Mouse (Mus musculus) G1E (cell line): ENCODE data around the gene Sik3. TPM values are rescaled to one million over a fixed set of nuclear protein-coding genes. Genes with fewer than 3 reads are reported as not detected.

Source experiments
- ATAC-seq: 2 replicates; pipeline ENCODE4 v1.8.0; 2016; ENCODE audit warnings: mild to moderate bottlenecking; ENCODE audit not compliant: insufficient number of reproducible peaks, poor library complexity, low FRiP score, severe bottlenecking; ENCODE audit errors: extremely low read depth
- DNase-seq: peaks from one replicate; pipeline ENCODE4 v3.0.0; 2012; ENCODE audit warnings: low spot score
- H3K27me3 ChIP-seq: 2 replicates; pipeline ENCODE4 v1.6.1; 2012; ENCODE audit warnings: mild to moderate bottlenecking, low read length, inconsistent platforms; ENCODE audit not compliant: insufficient read depth
- H3K36me3 ChIP-seq: replicated peaks from 2 replicates; pipeline ENCODE3; 2012; ENCODE audit warnings: mild to moderate bottlenecking, inconsistent platforms
- H3K4me1 ChIP-seq: 2 replicates; pipeline ENCODE4 v1.6.1; 2012; ENCODE audit warnings: low read depth, low read length, inconsistent platforms, mixed read lengths; ENCODE audit not compliant: insufficient read depth
- H3K4me3 ChIP-seq: 2 replicates; pipeline ENCODE4 v1.5.1; 2012; ENCODE audit warnings: low read depth, mild to moderate bottlenecking, inconsistent platforms, low read length, moderate library complexity, mixed read lengths
- H3K9me3 ChIP-seq: replicated peaks from 2 replicates; pipeline ENCODE4 v1.6.1; 2012; ENCODE audit warnings: inconsistent platforms
- CTCF ChIP-seq: IDR thresholded peaks from 2 replicates; pipeline ENCODE4 v1.5.1; 2012; ENCODE audit warnings: low read depth, low read length, inconsistent platforms, mixed read lengths
- GATA1 ChIP-seq: IDR thresholded peaks from 2 replicates; pipeline ENCODE4 v1.6.1; 2012; ENCODE audit warnings: borderline replicate concordance, low read length, inconsistent platforms, mixed read lengths
- GATA2 ChIP-seq: IDR thresholded peaks from 2 replicates; pipeline ENCODE4 v1.6.1; 2012; ENCODE audit warnings: low read depth, low read length, inconsistent platforms, borderline replicate concordance
- POLR2AphosphoS5 ChIP-seq: IDR thresholded peaks from 2 replicates; pipeline ENCODE4 v1.6.1; 2012; ENCODE audit warnings: low read depth, low read length, inconsistent platforms; ENCODE audit not compliant: insufficient replicate concordance
- TAL1 ChIP-seq: conservative IDR thresholded peaks from 2 replicates; pipeline ENCODE4 v1.6.1; 2012; ENCODE audit warnings: low read depth, low read length, inconsistent platforms, mixed read lengths
- polyA plus RNA-seq: library from polyadenylated mRNA; stranded (reverse); fragments of >175 nt; gene quantifications from 2 replicates; pipeline ENCODE4 v1.2.3, GENCODE M21; 2012
- total RNA-seq, 2 experiments: library from RNA; stranded (forward) in 1 of 2; stranded (reverse) in 1 of 2; fragments of 200-1000 nt in 1 of 2; fragments of >200 nt in 1 of 2; fragmentation: Nextera tagmentation in 1 of 2; gene quantifications; 2 replicates each; pipeline ENCODE4 v1.2.3; 2014 to 2017

Sik3 gene
- total and polyA plus RNA-seq, 3 experiments, result 30.5 to 99.0 (median 49.1) TPM

DNA sequence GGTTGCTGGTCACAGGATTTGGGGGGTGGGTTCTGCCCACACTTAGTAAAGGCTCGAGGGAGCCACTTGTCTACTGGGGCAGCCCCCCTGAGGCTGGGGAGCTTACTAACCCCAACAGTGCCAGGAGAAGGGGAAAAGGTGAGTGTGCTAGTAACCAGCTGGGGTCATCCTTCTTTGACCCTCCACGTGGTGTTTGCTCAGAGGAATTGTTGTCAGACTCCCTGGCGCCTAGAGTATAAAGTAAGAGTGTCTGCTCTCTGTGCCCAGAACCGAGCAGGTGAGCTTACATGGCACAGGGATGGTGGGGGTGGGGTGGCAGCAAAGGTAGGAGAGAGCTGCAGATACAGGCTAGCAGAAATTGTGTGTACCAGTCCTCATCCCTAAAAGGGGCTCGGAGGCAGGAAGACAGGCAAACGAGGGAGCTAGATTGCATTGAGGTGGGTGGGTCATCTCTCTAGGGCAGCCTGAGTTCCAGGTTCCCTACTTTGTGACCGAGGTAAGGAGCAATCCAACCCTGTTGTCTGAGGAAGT is 255.8 kb downstream of the Sik3 start, which contains the start of gene Apoa5:
Gene Apoa5 (plus strand): TSS at position 291 of the 531 bp plus-strand sequence.
- Histone ChIP-seq H3K9me3 (no peaks in the 10 kb centered on the region), H3K4me1 (peaks cover 20% of the 10 kb centered on the region), H3K4me3 (no peak within 1 kb of the TSS), H3K36me3 (peaks cover 10% of the 10 kb centered on the region), H3K27me3 (peaks cover 53% of the 10 kb centered on the region)
- DNase-seq, result no peak
- ATAC-seq, result no peak
- TF ChIP-seq POLR2AphosphoS5 (no peak), GATA2 (no peak), TAL1 (no peak), GATA1 (no peak), CTCF (no peak)

DNA sequence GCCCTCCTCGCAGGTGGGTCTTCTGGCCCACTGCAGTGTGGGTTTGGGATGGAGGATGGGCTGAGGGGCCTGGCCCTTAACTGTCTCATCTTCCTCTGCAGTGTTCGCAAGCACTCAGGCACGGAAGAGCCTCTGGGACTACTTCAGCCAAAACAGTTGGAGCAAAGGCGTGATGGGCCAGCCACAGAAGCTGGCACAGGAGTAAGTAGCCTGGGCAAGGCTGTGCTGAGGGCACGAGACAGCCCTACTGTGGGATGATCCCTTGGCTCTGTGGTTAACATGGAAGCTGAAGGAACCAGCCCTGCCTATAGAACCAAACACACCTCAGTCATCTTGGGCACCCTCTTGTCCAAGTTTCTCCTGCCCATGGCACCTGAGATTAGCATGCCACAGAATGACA is 256.5 kb downstream of the Sik3 start:
- TF ChIP-seq CTCF, result no peak
- no peak for TF ChIP-seq POLR2AphosphoS5
- TF ChIP-seq GATA1, result no peak
- no peak for TF ChIP-seq TAL1
- no peak for TF ChIP-seq GATA2
- no peak overlapping the region for H3K4me3 ChIP-seq
- ATAC-seq, result no peak
- H3K27me3 ChIP-seq, result peaks cover 46% of the 10 kb centered on the region
- no peak for DNase-seq
- H3K9me3 ChIP-seq, result no peaks in the 10 kb centered on the region
- peaks cover 24% of the 10 kb centered on the region for H3K4me1 ChIP-seq
- H3K36me3 ChIP-seq, result peaks cover 15% of the 10 kb centered on the region

DNA sequence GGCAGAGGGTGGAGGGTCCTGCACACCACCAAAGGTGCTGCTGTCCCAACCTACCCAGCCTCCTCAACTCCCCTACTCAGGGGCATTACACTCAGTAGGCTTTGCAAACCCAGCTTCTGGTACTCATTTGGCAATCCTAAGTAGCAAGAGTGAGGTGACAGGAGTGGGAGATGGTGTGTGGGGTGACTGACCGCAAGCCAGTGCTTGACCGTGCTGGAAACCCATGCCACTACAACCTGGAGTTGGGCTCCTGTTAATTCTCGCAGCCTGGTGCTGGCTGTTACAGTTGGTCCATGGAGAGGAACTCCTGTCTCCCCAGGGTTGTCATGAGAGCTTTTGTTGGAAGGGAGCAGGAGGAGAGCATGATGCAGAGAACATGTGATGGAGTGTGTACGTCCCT is 258.2 kb downstream of the Sik3 start:
- DNase-seq, result no peak
- no peak for TF ChIP-seq POLR2AphosphoS5
- no peak for TF ChIP-seq CTCF
- TF ChIP-seq TAL1, result no peak
- TF ChIP-seq GATA2, result no peak
- TF ChIP-seq GATA1, result no peak
- Histone ChIP-seq H3K36me3 (peaks cover 30% of the 10 kb centered on the region), H3K27me3 (peaks cover 40% of the 10 kb centered on the region), H3K4me1 (peaks cover 38% of the 10 kb centered on the region), H3K9me3 (no peaks in the 10 kb centered on the region), H3K4me3 (no peak overlapping the region)
- no peak for ATAC-seq

DNA sequence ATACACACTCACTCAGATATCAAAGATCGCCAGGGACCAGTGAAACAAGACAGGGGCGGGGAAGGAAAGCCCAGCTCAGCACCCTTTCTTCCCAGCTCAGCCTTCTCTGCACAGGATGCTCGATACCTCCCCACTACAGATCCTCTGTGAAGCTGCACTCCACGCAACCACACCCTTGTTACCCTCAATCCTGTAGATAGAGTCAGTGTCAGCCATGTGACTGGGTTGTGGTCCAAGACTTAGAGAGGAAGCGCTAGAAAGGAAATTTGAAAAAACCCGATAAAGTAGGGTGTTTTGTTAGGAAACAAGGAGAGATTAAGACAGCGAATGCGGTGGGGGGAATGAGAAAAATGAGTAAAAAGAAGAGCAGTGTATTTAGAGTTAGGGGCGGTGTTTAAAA is 259.4 kb downstream of the Sik3 start:
- DNase-seq, result peak; percentile 47
- H3K27me3 ChIP-seq, result peaks cover 34% of the 10 kb centered on the region
- H3K36me3 ChIP-seq, result peaks cover 43% of the 10 kb centered on the region
- TF ChIP-seq GATA2 (no peak), GATA1 (no peak), CTCF (no peak), POLR2AphosphoS5 (no peak), TAL1 (no peak)
- ATAC-seq, result no peak
- peaks cover 43% of the 10 kb centered on the region for H3K4me1 ChIP-seq
- H3K4me3 ChIP-seq, result peak overlapping the region; percentile 92; the same call in 1 of the 2 replicates
- no peaks in the 10 kb centered on the region for H3K9me3 ChIP-seq

DNA sequence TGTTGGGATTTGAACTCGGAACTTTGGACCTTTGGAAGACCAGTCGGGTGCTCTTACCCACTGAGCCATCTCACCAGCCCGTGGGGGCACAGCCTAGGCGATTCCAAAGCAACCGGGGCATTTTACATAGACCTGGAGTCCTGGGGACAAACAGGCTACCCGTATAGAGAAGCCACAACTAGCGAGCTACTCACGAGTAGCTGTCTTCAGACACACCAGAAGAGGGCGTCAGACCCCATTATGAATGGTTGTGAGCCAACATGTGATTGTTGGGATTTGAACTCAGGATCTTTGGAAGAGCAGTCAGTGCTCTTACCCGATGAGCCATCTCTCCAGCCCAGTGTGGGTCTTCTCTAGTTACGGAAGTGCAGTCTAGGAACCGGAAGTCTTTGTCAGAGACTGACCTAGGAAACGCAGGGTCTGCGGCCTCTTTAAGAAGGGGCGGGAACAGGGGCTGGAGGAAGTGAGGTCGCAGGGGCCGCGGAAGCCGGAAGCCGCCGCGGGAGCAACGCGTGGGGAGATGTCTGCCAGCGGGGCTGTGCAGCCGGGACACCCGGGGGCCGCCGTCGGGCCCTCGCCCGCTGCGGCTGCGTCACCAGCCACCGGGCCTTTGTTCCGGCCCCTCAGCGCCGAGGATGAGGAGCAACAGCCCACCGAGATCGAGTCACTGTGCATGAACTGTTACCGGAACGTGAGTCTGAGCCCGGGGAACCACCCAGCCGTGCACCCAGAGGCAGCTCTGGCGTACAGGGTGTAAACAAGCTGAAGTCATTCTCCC is 260.2 kb downstream of the Sik3 start, which contains the start of gene Zpr1:
Gene Zpr1 (plus strand): TSS at position 388 of the 778 bp plus-strand sequence.
- H3K4me3 ChIP-seq, result peak within 1 kb of the TSS; percentile 92
- H3K27me3 ChIP-seq, result peaks cover 27% of the 10 kb centered on the region
- peak; percentile 98 for ATAC-seq
- no peaks in the 10 kb centered on the region for H3K9me3 ChIP-seq
- H3K36me3 ChIP-seq, result peaks cover 51% of the 10 kb centered on the region
- no peak for TF ChIP-seq GATA2
- TF ChIP-seq GATA1, result no peak
- no peak for TF ChIP-seq TAL1
- no peak for TF ChIP-seq POLR2AphosphoS5
- TF ChIP-seq CTCF, result no peak
- DNase-seq, result peak; percentile 97
- peaks cover 42% of the 10 kb centered on the region for H3K4me1 ChIP-seq

Other genes with a start within 250 kb of the Sik3 start
- 38.3 and 77.4 TPM in 2 replicates for gene Cep164, start 184.1 kb upstream of the Sik3 start, total RNA-seq (2014; fragmentation: Nextera tagmentation)
- 17.1 and 21.9 TPM in 2 replicates for gene Cep164, start 184.1 kb upstream of the Sik3 start, total RNA-seq (2017)
- 95.3 and 106 TPM in 2 replicates for gene Cep164, start 184.1 kb upstream of the Sik3 start, polyA plus RNA-seq
- not detected in 2 replicates for gene Bace1, start 174.2 kb upstream of the Sik3 start, total RNA-seq (2014; fragmentation: Nextera tagmentation)
- 0.17 and 0.22 TPM in 2 replicates for gene Bace1, start 174.2 kb upstream of the Sik3 start, total RNA-seq (2017)
- gene Bace1, start 174.2 kb upstream of the Sik3 start, polyA plus RNA-seq, result 0.06 and 0.07 TPM in 2 replicates
- gene Pcsk7, start 106.3 kb upstream of the Sik3 start, total RNA-seq (2014; fragmentation: Nextera tagmentation), result 7.1 and 7.3 TPM in 2 replicates
- 11.8 and 19.1 TPM in 2 replicates for gene Pcsk7, start 106.3 kb upstream of the Sik3 start, total RNA-seq (2017)
- 5.3 and 6.3 TPM in 2 replicates for gene Pcsk7, start 106.3 kb upstream of the Sik3 start, polyA plus RNA-seq
- gene Rnf214, start 105.9 kb upstream of the Sik3 start, total RNA-seq (2014; fragmentation: Nextera tagmentation), result 33.5 and 42.4 TPM in 2 replicates
- 22.4 and 31.7 TPM in 2 replicates for gene Rnf214, start 105.9 kb upstream of the Sik3 start, total RNA-seq (2017)
- gene Rnf214, start 105.9 kb upstream of the Sik3 start, polyA plus RNA-seq, result 11.2 and 16.7 TPM in 2 replicates
- not detected in 2 replicates for gene Tagln, start 76.8 kb upstream of the Sik3 start, total RNA-seq (2014; fragmentation: Nextera tagmentation)
- 0.38 TPM in 1 of 2 replicates, not detected in the other for gene Tagln, start 76.8 kb upstream of the Sik3 start, total RNA-seq (2017)
- gene Tagln, start 76.8 kb upstream of the Sik3 start, polyA plus RNA-seq, result 0.03 and 0.07 TPM in 2 replicates
- 54.4 and 78.3 TPM in 2 replicates for gene Sidt2, start 57.6 kb upstream of the Sik3 start, total RNA-seq (2014; fragmentation: Nextera tagmentation)
- 14.6 and 17.7 TPM in 2 replicates for gene Sidt2, start 57.6 kb upstream of the Sik3 start, total RNA-seq (2017)
- gene Sidt2, start 57.6 kb upstream of the Sik3 start, polyA plus RNA-seq, result 25.7 and 26.4 TPM in 2 replicates
- 61.1 and 65.5 TPM in 2 replicates for gene Pafah1b2, start 130 bp upstream of the Sik3 start, total RNA-seq (2014; fragmentation: Nextera tagmentation)
- gene Pafah1b2, start 130 bp upstream of the Sik3 start, total RNA-seq (2017), result 96.7 and 134 TPM in 2 replicates
- gene Pafah1b2, start 130 bp upstream of the Sik3 start, polyA plus RNA-seq, result 126 and 154 TPM in 2 replicates
- gene Apoa1, start 215.8 kb downstream of the Sik3 start, total RNA-seq (2014; fragmentation: Nextera tagmentation), result not detected in 2 replicates
- gene Apoa1, start 215.8 kb downstream of the Sik3 start, total RNA-seq (2017), result not detected in 2 replicates
- 0.41 and 1.5 TPM in 2 replicates for gene Apoa1, start 215.8 kb downstream of the Sik3 start, polyA plus RNA-seq
- gene Apoc3, start 222.8 kb downstream of the Sik3 start, total RNA-seq (2014; fragmentation: Nextera tagmentation), result not detected in 2 replicates
- gene Apoc3, start 222.8 kb downstream of the Sik3 start, total RNA-seq (2017), result 0.33 TPM in 1 of 2 replicates, not detected in the other
- not detected in 2 replicates for gene Apoc3, start 222.8 kb downstream of the Sik3 start, polyA plus RNA-seq
- not detected in 2 replicates for gene Apoa4, start 227.9 kb downstream of the Sik3 start, total RNA-seq (2014; fragmentation: Nextera tagmentation)
- gene Apoa4, start 227.9 kb downstream of the Sik3 start, total RNA-seq (2017), result not detected in 2 replicates
- gene Apoa4, start 227.9 kb downstream of the Sik3 start, polyA plus RNA-seq, result 0.03 TPM in 1 of 2 replicates, not detected in the other